Mouse (Mus musculus): ENCODE results near the gene Gm5155. TPM values are rescaled to one million over a fixed set of nuclear protein-coding genes. Genes with fewer than 3 reads are reported as not detected.

Gene Gm5155
- polyA plus RNA-seq (2014; fragmentation: Illumina TruSeq; extraction: RNeasy Lipid Tissue Mini Kit (QIAGEN cat#74804); ENCODE audit: low read depth, low replicate concordance): not detected

DNA sequence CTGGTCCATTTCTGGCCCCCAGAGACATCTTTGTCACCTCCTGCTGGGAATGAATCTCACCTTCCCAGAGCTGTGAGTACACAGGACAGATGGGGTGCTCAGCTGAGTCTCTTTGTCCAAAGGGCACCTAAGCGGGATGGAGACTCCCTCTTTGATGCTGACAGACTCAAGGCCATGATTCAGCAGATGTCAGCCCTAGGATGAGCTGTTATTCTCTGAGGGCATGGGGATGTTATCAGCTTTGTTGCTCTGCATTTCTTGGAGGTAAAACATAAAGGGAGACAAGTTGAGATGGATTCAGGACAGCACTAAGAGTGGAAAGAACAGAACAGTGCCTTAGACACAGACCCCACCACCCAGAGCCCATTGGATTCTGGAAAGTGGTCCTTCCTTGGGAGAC is at the start of gene Gm5155:
Gm5155 (plus strand) TSS at position 301 of the 400 bp plus-strand sequence.

Other genes with a start within 250 kb of the Gm5155 start
- gene Ceacam5, start 158.5 kb upstream of the Gm5155 start, polyA plus RNA-seq (2014; fragmentation: Illumina TruSeq; extraction: RNeasy Lipid Tissue Mini Kit (QIAGEN cat#74804); ENCODE audit: low read depth, low replicate concordance): not detected
- gene Ceacam14, start 59.1 kb upstream of the Gm5155 start, polyA plus RNA-seq (2014; fragmentation: Illumina TruSeq; extraction: RNeasy Lipid Tissue Mini Kit (QIAGEN cat#74804); ENCODE audit: low read depth, low replicate concordance): not detected
- not detected for gene Ceacam11, start 100.4 kb downstream of the Gm5155 start, polyA plus RNA-seq (2014; fragmentation: Illumina TruSeq; extraction: RNeasy Lipid Tissue Mini Kit (QIAGEN cat#74804); ENCODE audit: low read depth, low replicate concordance)
- not detected for gene Ceacam13, start 138.1 kb downstream of the Gm5155 start, polyA plus RNA-seq (2014; fragmentation: Illumina TruSeq; extraction: RNeasy Lipid Tissue Mini Kit (QIAGEN cat#74804); ENCODE audit: low read depth, low replicate concordance)
- gene Ceacam12, start 194.2 kb downstream of the Gm5155 start, polyA plus RNA-seq (2014; fragmentation: Illumina TruSeq; extraction: RNeasy Lipid Tissue Mini Kit (QIAGEN cat#74804); ENCODE audit: low read depth, low replicate concordance): not detected

All from liver, adult 10 weeks (tissue).